Mouse (Mus musculus): ENCODE measurements around the gene Gnpda2. TPM values are rescaled to one million over a fixed set of nuclear protein-coding genes. Genes with fewer than 3 reads are reported as not detected.

Gnpda2 gene
- polyA plus RNA-seq, 1 experiment from 2014 or later: 25.6 TPM

Other genes starting within 250 kb of the Gnpda2 start
- 0.34 TPM in 1 of 2 replicates, not detected in the other for gene Yipf7, start 49.7 kb downstream of the Gnpda2 start, polyA plus RNA-seq (2016; fragmentation: Nextera tagmentation; extraction: Ambion mirVana)
- 64.1 and 65.7 TPM in 2 replicates for gene Guf1, start 35.4 kb downstream of the Gnpda2 start, polyA plus RNA-seq (2016; fragmentation: Nextera tagmentation; extraction: Ambion mirVana)

All from midbrain, embryonic 12.5 days (tissue).